Mouse (Mus musculus) embryonic facial prominence, embryonic 14.5 days (tissue): Measurements from ENCODE around the gene Coa3. TPM values are rescaled to one million over a fixed set of nuclear protein-coding genes. Genes with fewer than 3 reads are reported as not detected.

Source experiments
- ATAC-seq: fragments of 200-750 bp; cut with Nextera tagmentation; 2 replicates; pipeline ENCODE4 v1.8.0; 2017; ENCODE audit warnings: low read depth, moderate number of reproducible peaks, moderate TSS enrichment
- DNase-seq: peaks from one replicate; pipeline ENCODE4 v3.0.0-alpha.2; 2015; ENCODE audit warnings: low spot score
- H3K27ac ChIP-seq: fragments of 300-500 bp; sonication (generic); replicated peaks from 2 replicates; pipeline ENCODE4 v1.5.1; 2014; ENCODE audit warnings: low read depth, mild to moderate bottlenecking, low read length, moderate library complexity
- H3K27me3 ChIP-seq: fragments of 300-500 bp; sonication (generic); replicated peaks from 2 replicates; pipeline ENCODE4 v1.6.1; 2014; ENCODE audit warnings: low read length; ENCODE audit not compliant: control insufficient read depth, insufficient read depth
- H3K36me3 ChIP-seq: fragments of 300-500 bp; sonication (generic); 2 replicates; pipeline ENCODE4 v1.6.1; 2014; ENCODE audit warnings: low read length, mixed read lengths; ENCODE audit not compliant: control insufficient read depth, insufficient read depth
- H3K4me1 ChIP-seq: fragments of 300-500 bp; sonication (generic); 2 replicates; pipeline ENCODE4 v1.6.1; 2014; ENCODE audit warnings: antibody characterized with exemption, low read length; ENCODE audit not compliant: control insufficient read depth, insufficient read depth
- H3K4me2 ChIP-seq: fragments of 300-500 bp; sonication (generic); 2 replicates; pipeline ENCODE4 v1.6.1; 2014; ENCODE audit warnings: low read depth, mild to moderate bottlenecking, low read length, moderate library complexity, mixed read lengths
- H3K4me3 ChIP-seq: fragments of 300-500 bp; sonication (generic); 2 replicates; pipeline ENCODE4 v1.5.1; 2014; ENCODE audit warnings: low read depth, mild to moderate bottlenecking, low read length
- H3K9ac ChIP-seq: fragments of 300-500 bp; sonication (generic); 2 replicates; pipeline ENCODE4 v1.6.1; 2014; ENCODE audit warnings: low read depth, mild to moderate bottlenecking, low read length, moderate library complexity, mixed read lengths
- H3K9me3 ChIP-seq: fragments of 300-500 bp; sonication (generic); 2 replicates; pipeline ENCODE4 v1.6.1; 2016; ENCODE audit warnings: low read length; ENCODE audit not compliant: control insufficient read depth
- WGBS: fragments of 180-500 bp; shearing (Covaris S2); extraction: QIAGEN DNeasy Blood & Tissue Kit; methylation state at CpG from one replicate; pipeline ENCODE4 v1.1.7; 2014; 5-methylcytosine and 5-hydroxymethylcytosine counted together
- polyA plus RNA-seq: library from polyadenylated mRNA; unstranded; fragments of >200 nt; fragmentation: Nextera tagmentation; extraction: Ambion mirVana; gene quantifications from 2 replicates; pipeline ENCODE4 v1.2.1, GENCODE M21; 2014

Gene Coa3
- polyA plus RNA-seq, 1 experiment from 2014 or later: 180 TPM

DNA sequence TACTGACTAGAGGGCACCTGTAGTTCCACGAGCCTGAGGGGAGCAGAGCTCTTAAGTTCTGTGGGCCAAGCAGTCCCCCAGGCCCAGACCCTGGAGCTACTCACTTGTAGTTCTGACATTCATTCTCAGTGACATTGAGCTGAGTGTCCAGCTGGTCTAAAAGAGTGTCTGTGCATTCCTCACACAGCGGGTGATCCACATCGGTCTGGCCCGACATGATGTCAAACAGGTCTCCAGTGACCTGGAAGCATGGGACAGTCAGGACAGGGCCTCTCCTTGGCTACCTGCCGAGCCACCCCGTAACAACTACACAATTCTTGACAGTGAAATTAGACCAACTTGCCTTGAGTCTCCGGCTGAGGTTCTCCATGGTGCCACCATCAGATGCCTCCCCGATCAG is 16.3 kb upstream of the Coa3 start:
- DNase-seq: no peak
- WGBS: 95% methylated on average over 8 of the region's 8 CpGs
- H3K9me3 ChIP-seq: no peaks in the 10 kb centered on the region
- no peak for ATAC-seq
- no peaks in the 10 kb centered on the region for H3K4me1 ChIP-seq
- no peak overlapping the region for H3K9ac ChIP-seq
- no peak overlapping the region for H3K27ac ChIP-seq
- H3K4me3 ChIP-seq: no peak overlapping the region
- H3K4me2 ChIP-seq: no peak overlapping the region
- no peaks in the 10 kb centered on the region for H3K27me3 ChIP-seq
- H3K36me3 ChIP-seq: peaks cover 82% of the 10 kb centered on the region

DNA sequence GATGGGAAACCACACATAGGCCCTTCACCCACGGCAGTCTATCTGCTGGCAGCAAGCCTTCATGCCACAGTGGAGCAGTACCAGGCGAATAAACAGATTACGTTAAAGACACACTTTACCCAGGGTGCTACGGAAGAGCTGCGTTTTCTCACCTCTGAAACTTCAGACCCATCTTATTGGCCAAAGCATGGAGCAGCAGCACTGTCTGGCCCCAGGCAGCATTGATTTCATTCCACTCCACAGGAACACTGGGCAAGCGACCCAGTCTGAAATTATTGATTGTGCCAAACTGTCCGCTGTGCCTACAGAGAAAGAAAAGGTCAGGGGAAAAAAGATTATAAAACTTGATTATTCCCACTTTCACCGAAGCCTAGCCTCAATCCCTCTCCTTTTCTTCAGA is 12.3 kb upstream of the Coa3 start:
- Histone ChIP-seq H3K27me3 (no peaks in the 10 kb centered on the region), H3K9ac (no peak overlapping the region), H3K4me1 (no peaks in the 10 kb centered on the region), H3K4me2 (no peak overlapping the region), H3K9me3 (no peaks in the 10 kb centered on the region), H3K36me3 (peaks cover 87% of the 10 kb centered on the region), H3K27ac (no peak overlapping the region), H3K4me3 (no peak overlapping the region)
- ATAC-seq (no peak), DNase-seq (no peak)
- 95% methylated on average over 8 of the region's 8 CpGs for WGBS

DNA sequence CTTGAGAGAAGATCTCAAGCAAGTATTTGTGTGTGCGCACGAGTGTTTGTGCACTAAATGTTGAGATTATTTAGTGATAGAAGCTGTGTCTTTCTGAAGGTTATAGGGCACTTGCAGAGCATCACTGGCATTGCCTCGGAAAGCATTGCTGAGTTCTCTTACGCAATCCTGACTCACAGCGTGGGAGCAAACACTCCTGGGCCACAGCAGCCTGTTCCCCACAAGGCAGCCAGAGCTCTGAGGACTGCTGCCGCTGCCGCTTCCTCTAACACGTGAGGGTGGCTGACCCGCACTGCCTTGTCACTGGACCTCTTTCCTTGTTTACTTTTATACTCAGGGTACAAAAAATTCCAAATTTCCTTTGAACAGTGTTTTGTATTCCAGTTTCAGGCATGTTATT is 8.4 kb upstream of the Coa3 start:
- Histone ChIP-seq H3K4me2 (no peak overlapping the region), H3K4me1 (no peaks in the 10 kb centered on the region), H3K27ac (no peak overlapping the region), H3K27me3 (no peaks in the 10 kb centered on the region), H3K4me3 (no peak overlapping the region), H3K9ac (no peak overlapping the region), H3K36me3 (peaks cover 50% of the 10 kb centered on the region), H3K9me3 (no peaks in the 10 kb centered on the region)
- DNase-seq: no peak
- no peak for ATAC-seq
- 84% methylated on average over 9 of the region's 9 CpGs for WGBS

DNA sequence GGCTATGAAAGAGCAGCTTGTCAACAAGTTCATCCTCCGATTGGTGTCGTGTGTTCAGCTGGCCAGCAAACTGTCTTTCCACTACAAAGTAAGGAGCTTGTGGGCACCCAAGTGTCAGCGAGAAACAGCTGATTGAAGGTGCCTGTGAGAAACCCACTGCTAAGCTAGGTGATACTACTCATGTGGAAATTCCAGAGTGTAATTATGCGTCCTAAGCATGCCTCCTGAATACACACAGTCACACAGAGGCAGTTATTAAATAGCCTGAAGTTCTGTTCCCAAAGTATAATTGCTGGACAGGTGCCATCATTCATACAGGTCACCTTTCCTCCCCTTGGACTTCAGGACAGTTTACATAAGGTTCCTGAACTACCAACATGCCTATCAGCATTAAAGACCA is 4.9 kb upstream of the Coa3 start:
- Histone ChIP-seq H3K27me3 (peaks cover 5% of the 10 kb centered on the region; the same call in 1 of the 2 replicates), H3K4me1 (no peaks in the 10 kb centered on the region), H3K4me2 (no peak overlapping the region), H3K4me3 (no peak overlapping the region), H3K9me3 (no peaks in the 10 kb centered on the region), H3K9ac (no peak overlapping the region), H3K36me3 (peaks cover 18% of the 10 kb centered on the region), H3K27ac (no peak overlapping the region)
- DNase-seq: no peak
- WGBS: 61% methylated on average over 4 of the region's 4 CpGs
- no peak for ATAC-seq

DNA sequence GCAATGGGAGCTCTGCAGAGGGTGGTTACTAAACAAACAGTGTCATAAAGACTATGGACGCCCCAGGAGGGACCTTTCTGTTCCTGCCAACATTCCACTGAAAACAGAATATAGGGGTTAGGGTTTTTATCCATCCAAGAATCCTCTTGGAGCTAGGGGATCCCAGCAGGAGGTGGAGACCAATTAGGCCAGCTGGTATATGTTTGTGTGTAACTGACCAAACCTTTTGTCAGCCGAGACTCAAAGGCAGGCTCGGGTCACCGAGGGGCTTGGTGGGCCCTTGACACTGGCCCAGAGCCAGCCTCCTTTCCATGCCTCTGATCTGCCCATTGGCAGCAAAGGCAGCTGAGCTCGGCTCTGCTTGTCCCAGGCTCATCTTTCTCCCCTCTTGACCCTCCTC is 4.0 kb upstream of the Coa3 start:
- Histone ChIP-seq H3K36me3 (peaks cover 9% of the 10 kb centered on the region; the same call in 1 of the 2 replicates), H3K4me3 (no peak overlapping the region), H3K27me3 (peaks cover 5% of the 10 kb centered on the region; the same call in 1 of the 2 replicates), H3K4me1 (peaks cover 3% of the 10 kb centered on the region), H3K4me2 (no peak overlapping the region), H3K27ac (no peak overlapping the region), H3K9me3 (no peaks in the 10 kb centered on the region), H3K9ac (no peak overlapping the region)
- WGBS: 45% methylated on average over 5 of the region's 5 CpGs
- ATAC-seq (no peak), DNase-seq (no peak)

DNA sequence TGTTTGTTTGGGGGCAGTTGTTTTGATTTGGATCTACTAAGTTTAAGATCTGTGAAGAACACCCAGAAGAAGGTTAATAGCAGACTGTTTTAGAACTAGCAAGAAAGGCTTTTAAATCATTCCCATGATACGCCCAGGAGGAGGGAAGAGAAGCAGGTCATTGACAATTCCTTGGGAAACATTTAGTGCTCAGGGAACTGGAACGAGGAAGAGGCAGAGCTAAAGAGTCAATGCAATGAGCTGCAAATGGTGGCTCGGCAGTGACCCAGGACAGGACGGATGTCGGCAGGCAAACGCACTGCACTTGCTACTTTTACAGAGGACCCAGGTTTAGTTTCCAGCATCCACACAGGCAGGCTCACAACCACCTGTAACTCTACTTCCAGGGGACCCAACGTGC is 1.9 kb upstream of the Coa3 start:
- H3K4me1 ChIP-seq: peaks cover 14% of the 10 kb centered on the region
- no peak overlapping the region for H3K4me2 ChIP-seq
- no peak overlapping the region for H3K4me3 ChIP-seq
- peaks cover 5% of the 10 kb centered on the region; the same call in 1 of the 2 replicates for H3K27me3 ChIP-seq
- ATAC-seq: no peak
- no peak overlapping the region for H3K9ac ChIP-seq
- H3K9me3 ChIP-seq: no peaks in the 10 kb centered on the region
- no peak for DNase-seq
- WGBS: 44% methylated on average over 7 of the region's 7 CpGs
- H3K27ac ChIP-seq: no peak overlapping the region
- peaks cover 6% of the 10 kb centered on the region; the same call in 1 of the 2 replicates for H3K36me3 ChIP-seq

DNA sequence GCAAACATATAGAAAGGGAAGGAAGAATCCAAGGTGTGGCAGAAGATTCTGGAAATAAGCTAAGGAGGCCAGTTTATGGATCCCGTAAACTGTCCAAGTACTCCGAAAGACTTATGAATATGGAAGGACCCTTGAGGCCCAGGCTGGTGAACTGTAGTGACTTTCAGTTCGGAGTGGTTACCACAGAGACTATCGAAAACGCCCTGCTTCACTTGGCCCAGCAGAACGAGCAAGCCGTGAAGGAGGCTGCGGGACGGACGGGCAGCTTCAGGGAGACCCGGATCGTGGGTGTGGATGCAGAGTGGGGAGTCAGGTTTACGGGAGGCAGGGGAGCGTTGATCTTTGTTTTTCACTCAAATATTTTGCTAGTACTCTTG is 267 bp upstream of the Coa3 start:
- Histone ChIP-seq H3K9me3 (no peaks in the 10 kb centered on the region), H3K27ac (no peak overlapping the region), H3K4me2 (peak overlapping the region; percentile 93), H3K9ac (no peak overlapping the region), H3K27me3 (peaks cover 5% of the 10 kb centered on the region; the same call in 1 of the 2 replicates), H3K4me1 (peaks cover 14% of the 10 kb centered on the region), H3K36me3 (peaks cover 6% of the 10 kb centered on the region; the same call in 1 of the 2 replicates), H3K4me3 (peak overlapping the region; percentile 85)
- 63% methylated on average over 14 of the region's 14 CpGs for WGBS
- DNase-seq: no peak
- ATAC-seq: no peak

DNA sequence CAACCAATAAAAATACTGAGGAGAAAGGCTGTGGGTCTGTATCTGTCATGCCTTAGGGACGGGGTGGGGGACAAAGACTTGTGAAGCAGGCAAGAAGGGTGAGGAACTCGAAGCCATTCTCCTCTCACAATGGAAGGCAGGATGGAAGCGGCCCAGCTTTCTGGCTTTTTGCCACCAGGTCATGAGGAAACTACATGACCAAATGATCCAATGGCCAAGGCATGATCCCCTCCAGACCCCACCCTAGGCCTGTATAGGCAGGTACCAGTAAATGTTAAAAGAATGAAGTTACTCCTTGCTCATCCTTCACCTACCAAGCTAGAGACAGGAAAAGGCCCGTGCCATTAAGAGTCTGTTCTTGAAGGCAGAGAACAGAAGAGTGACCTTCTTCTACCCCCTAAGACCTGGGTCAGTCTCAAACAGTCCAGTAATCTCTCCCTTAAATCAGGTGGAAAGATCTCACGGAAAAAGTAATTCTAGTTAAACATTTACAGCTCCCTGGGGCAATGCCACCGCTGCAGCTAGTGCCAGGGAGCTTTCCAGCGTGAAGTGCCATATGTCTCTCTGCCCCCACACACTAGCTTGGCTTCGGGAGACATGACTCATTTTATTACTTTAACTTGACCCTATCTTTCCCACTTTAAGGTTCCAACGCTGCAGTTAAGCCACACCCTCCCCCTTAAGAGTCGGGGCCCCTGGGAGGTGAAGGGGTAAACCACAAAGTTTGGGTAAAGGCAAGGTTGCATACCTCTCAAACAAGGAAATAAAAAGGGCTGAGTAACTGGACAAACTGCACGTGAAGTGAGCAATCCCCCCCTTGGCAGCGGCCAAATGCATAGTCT is 1.3 kb downstream of the Coa3 start:
- Histone ChIP-seq H3K4me2 (peak overlapping the region; percentile 93), H3K9ac (peak overlapping the region; percentile 80), H3K4me3 (peak overlapping the region; percentile 85), H3K36me3 (peaks cover 6% of the 10 kb centered on the region; the same call in 1 of the 2 replicates), H3K27me3 (peaks cover 5% of the 10 kb centered on the region; the same call in 1 of the 2 replicates), H3K27ac (no peak overlapping the region), H3K4me1 (peaks cover 14% of the 10 kb centered on the region), H3K9me3 (no peaks in the 10 kb centered on the region)
- DNase-seq (no peak), ATAC-seq (no peak)
- WGBS: 70% methylated on average over 12 of the region's 12 CpGs
